Mouse (Mus musculus): ENCODE data around the gene Sit1. TPM values are rescaled to one million over a fixed set of nuclear protein-coding genes. Genes with fewer than 3 reads are reported as not detected.
A peak's percentile ranks its signal among the peaks of the same experiment; 100 is the strongest.

Sit1 gene
- total RNA-seq, 2 experiments from 2014 or later, result not detected

- intact Hi-C loops (cut with DNase I), result loop anchor here (1.0 kb wide), 2 partner anchors 37 to 48 kb away; no protein-coding TSS in a partner anchor
- peak overlapping the region; percentile 90 for H3K27ac ChIP-seq
- peak; percentile 68 for TF ChIP-seq CTCF (IDR thresholded peaks at IDR 0.05)
- peak overlapping the region; percentile 46 for H3K4me3 ChIP-seq
- DNase-seq, result peak; percentile 80
Measured at GRCm38 (mm10) chr4:43478906-43479832, 4.4 kb downstream of the Sit1 start.

GRCm38 (mm10) chr4:43478534-43478858 lies 5.0 kb downstream of the Sit1 start:
- intact Hi-C loops (cut with DNase I), result loop anchor here (1.0 kb wide), 1 partner anchor 36 kb away; no protein-coding TSS in a partner anchor
- DNase-seq, result no peak
- Histone ChIP-seq H3K27ac (peak overlapping the region; percentile 90), H3K4me3 (peak overlapping the region; percentile 71)
- TF ChIP-seq CTCF (IDR thresholded peaks at IDR 0.05), result no peak

GRCm38 (mm10) chr4:43477857-43478533 lies 5.5 kb downstream of the Sit1 start:
- DNase-seq, result peak; percentile 92
- peak; percentile 69 for TF ChIP-seq CTCF (IDR thresholded peaks at IDR 0.05)
- intact Hi-C loops (cut with DNase I), result loop anchor here (1.0 kb wide), 1 partner anchor 36 kb away; no protein-coding TSS in a partner anchor
- Histone ChIP-seq H3K4me3 (peak overlapping the region; percentile 71), H3K27ac (peak overlapping the region; percentile 90)

GRCm38 (mm10) chr4:43476604-43477003 lies 6.9 kb downstream of the Sit1 start:
- no peak for DNase-seq
- intact Hi-C loops (cut with DNase I), result no loop called here
- TF ChIP-seq CTCF (IDR thresholded peaks at IDR 0.05), result peak; percentile 26; the same call in 1 of the 2 replicates
- Histone ChIP-seq H3K27ac (no peak overlapping the region), H3K4me3 (no peak overlapping the region)

GRCm38 (mm10) chr4:43473636-43474035 lies 9.9 kb downstream of the Sit1 start:
- intact Hi-C loops (cut with DNase I), result no loop called here
- no peak for TF ChIP-seq CTCF (IDR thresholded peaks at IDR 0.05)
- DNase-seq, result no peak
- Histone ChIP-seq H3K4me3 (no peak overlapping the region), H3K27ac (no peak overlapping the region)

GRCm38 (mm10) chr4:43470301-43470700 lies 13.2 kb downstream of the Sit1 start:
- no peak for DNase-seq
- intact Hi-C loops (cut with DNase I), result no loop called here
- H3K27ac ChIP-seq, result no peak overlapping the region
- TF ChIP-seq CTCF (IDR thresholded peaks at IDR 0.05), result no peak
- no peak overlapping the region for H3K4me3 ChIP-seq

- TF ChIP-seq CTCF (IDR thresholded peaks at IDR 0.05), result no peak
- intact Hi-C loops (cut with DNase I), result no loop called here
- H3K27ac ChIP-seq, result no peak overlapping the region
- no peak overlapping the region for H3K4me3 ChIP-seq
- no peak for DNase-seq
Measured at GRCm38 (mm10) chr4:43466872-43467271, 16.7 kb downstream of the Sit1 start.

GRCm38 (mm10) chr4:43465935-43466334 lies 17.6 kb downstream of the Sit1 start:
- TF ChIP-seq CTCF (IDR thresholded peaks at IDR 0.05), result no peak
- no peak overlapping the region for H3K27ac ChIP-seq
- intact Hi-C loops (cut with DNase I), result no loop called here

GRCm38 (mm10) chr4:43463102-43463501 lies 20.4 kb downstream of the Sit1 start:
- intact Hi-C loops (cut with DNase I), result no loop called here
- Histone ChIP-seq H3K27ac (no peak overlapping the region), H3K4me3 (no peak overlapping the region)
- DNase-seq, result no peak
- TF ChIP-seq CTCF (IDR thresholded peaks at IDR 0.05), result no peak

More at GRCm38 (mm10) chr4:43465935-43466334, 17.6 kb downstream of the Sit1 start:
- H3K4me3 ChIP-seq, result no peak overlapping the region
- DNase-seq, result no peak

- Histone ChIP-seq H3K27ac (no peak overlapping the region), H3K4me3 (no peak overlapping the region)
- no peak for DNase-seq
- TF ChIP-seq CTCF (IDR thresholded peaks at IDR 0.05), result no peak
- intact Hi-C loops (cut with DNase I), result no loop called here
Measured at GRCm38 (mm10) chr4:43457124-43457523, 26.4 kb downstream of the Sit1 start.

GRCm38 (mm10) chr4:43456470-43456869 lies 27.1 kb downstream of the Sit1 start:
- intact Hi-C loops (cut with DNase I), result no loop called here
- TF ChIP-seq CTCF (IDR thresholded peaks at IDR 0.05), result no peak
- DNase-seq, result no peak
- no peak overlapping the region for H3K4me3 ChIP-seq
- H3K27ac ChIP-seq, result no peak overlapping the region

- Histone ChIP-seq H3K4me3 (peak within 1 kb of the TSS; percentile 57), H3K27ac (no peak within 1 kb of the TSS)
- DNase-seq, result no peak
- TF ChIP-seq CTCF (IDR thresholded peaks at IDR 0.05), result no peak
- intact Hi-C loops (cut with DNase I), result no loop called here
Measured at GRCm38 (mm10) chr4:43454041-43454836, 29.3 kb downstream of the Sit1 start, which contains the start of gene Cd72. Gene Cd72, minus strand, starts transcription at chr4:43454628.

Measured in gastrocnemius, adult 2 months (tissue).